Mouse (Mus musculus) intestine, postnatal 0 days (tissue): ENCODE results near the gene Nfatc4. TPM values are rescaled to one million over a fixed set of nuclear protein-coding genes. Genes with fewer than 3 reads are reported as not detected.

Experiments used
- ATAC-seq: fragments of 200-750 bp; cut with Nextera tagmentation; 2 replicates; pipeline ENCODE4 v1.8.0; 2017; ENCODE audit warnings: mild to moderate bottlenecking, moderate TSS enrichment, moderate library complexity
- H3K27ac ChIP-seq: fragments of 300-500 bp; sonication (generic); 2 replicates; pipeline ENCODE4 v1.5.1; 2014; ENCODE audit warnings: mild to moderate bottlenecking, low read depth, low read length, moderate library complexity
- H3K27me3 ChIP-seq: fragments of 300-500 bp; sonication (generic); replicated peaks from 2 replicates; pipeline ENCODE4 v1.6.1; 2014; ENCODE audit warnings: low read length, mixed read lengths; ENCODE audit not compliant: control insufficient read depth, insufficient read depth
- H3K36me3 ChIP-seq: fragments of 300-500 bp; sonication (generic); 2 replicates; pipeline ENCODE4 v1.6.1; 2014; ENCODE audit warnings: mild to moderate bottlenecking, moderate library complexity; ENCODE audit not compliant: control insufficient read depth, insufficient read depth
- H3K4me1 ChIP-seq: fragments of 300-500 bp; sonication (generic); replicated peaks from 2 replicates; pipeline ENCODE4 v1.6.1; 2014; ENCODE audit warnings: antibody characterized with exemption, low read length, mixed read lengths; ENCODE audit not compliant: control insufficient read depth, insufficient read depth
- H3K4me2 ChIP-seq: fragments of 300-500 bp; sonication (generic); replicated peaks from 2 replicates; pipeline ENCODE4 v1.6.1; 2014; ENCODE audit warnings: low read depth, mild to moderate bottlenecking, moderate library complexity
- H3K4me3 ChIP-seq: fragments of 300-500 bp; sonication (generic); 2 replicates; pipeline ENCODE4 v1.5.1; 2014; ENCODE audit warnings: low read depth, low read length
- H3K9ac ChIP-seq: fragments of 300-500 bp; sonication (generic); 2 replicates; pipeline ENCODE4 v1.6.1; 2014; ENCODE audit warnings: mild to moderate bottlenecking, low read depth, low read length
- H3K9me3 ChIP-seq: fragments of 300-500 bp; sonication (generic); 2 replicates; pipeline ENCODE4 v1.6.1; 2016; ENCODE audit warnings: mixed run types; ENCODE audit not compliant: control insufficient read depth
- CTCF ChIP-seq: sonication (generic); IDR thresholded peaks from 2 replicates; pipeline ENCODE4 v1.5.1; 2016; ENCODE audit warnings: low read depth, mild to moderate bottlenecking, control low read depth, antibody characterized with exemption, moderate library complexity
- WGBS: fragments of 180-500 bp; shearing (Covaris S2); extraction: QIAGEN DNeasy Blood & Tissue Kit; methylation state at CpG from one replicate; pipeline ENCODE4 v1.1.7; 2014; 5-methylcytosine and 5-hydroxymethylcytosine counted together
- polyA plus RNA-seq: library from polyadenylated mRNA; unstranded; fragments of >200 nt; fragmentation: Nextera tagmentation; extraction: Ambion mirVana; gene quantifications from 2 replicates; pipeline ENCODE4 v1.2.1, GENCODE M21; 2015

The Nfatc4 gene
- polyA plus RNA-seq, 1 experiment from 2014 or later, result 5.9 TPM

DNA sequence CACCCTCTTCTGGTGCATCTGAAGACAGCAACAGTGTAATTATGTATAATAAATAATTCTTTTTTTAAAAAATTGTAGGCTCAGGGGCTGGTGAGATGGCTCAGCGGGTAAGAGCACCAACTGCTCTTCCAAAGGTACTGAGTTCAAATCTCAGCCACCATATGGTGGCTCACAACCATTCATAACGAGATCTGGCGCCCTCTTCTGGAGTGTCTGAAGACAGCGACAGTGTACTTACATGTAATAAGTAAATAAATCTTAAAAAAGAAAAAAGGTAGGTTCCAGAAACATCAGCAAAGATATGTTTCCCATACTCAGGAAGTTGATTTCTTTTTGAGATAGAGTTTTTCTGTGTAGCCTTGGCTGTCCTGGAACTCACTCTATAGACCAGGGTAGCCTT lies 19.9 kb downstream of the Nfatc4 start:
- H3K4me1 ChIP-seq, result no peaks in the 10 kb centered on the region
- no peak for ATAC-seq
- H3K9me3 ChIP-seq, result no peaks in the 10 kb centered on the region
- no peaks in the 10 kb centered on the region for H3K36me3 ChIP-seq
- no peak overlapping the region for H3K27ac ChIP-seq
- H3K27me3 ChIP-seq, result no peaks in the 10 kb centered on the region
- H3K4me3 ChIP-seq, result no peak overlapping the region
- TF ChIP-seq CTCF, result peak; percentile 52
- WGBS, result 74% methylated on average over 4 of the region's 4 CpGs
- H3K9ac ChIP-seq, result no peak overlapping the region
- no peak overlapping the region for H3K4me2 ChIP-seq

DNA sequence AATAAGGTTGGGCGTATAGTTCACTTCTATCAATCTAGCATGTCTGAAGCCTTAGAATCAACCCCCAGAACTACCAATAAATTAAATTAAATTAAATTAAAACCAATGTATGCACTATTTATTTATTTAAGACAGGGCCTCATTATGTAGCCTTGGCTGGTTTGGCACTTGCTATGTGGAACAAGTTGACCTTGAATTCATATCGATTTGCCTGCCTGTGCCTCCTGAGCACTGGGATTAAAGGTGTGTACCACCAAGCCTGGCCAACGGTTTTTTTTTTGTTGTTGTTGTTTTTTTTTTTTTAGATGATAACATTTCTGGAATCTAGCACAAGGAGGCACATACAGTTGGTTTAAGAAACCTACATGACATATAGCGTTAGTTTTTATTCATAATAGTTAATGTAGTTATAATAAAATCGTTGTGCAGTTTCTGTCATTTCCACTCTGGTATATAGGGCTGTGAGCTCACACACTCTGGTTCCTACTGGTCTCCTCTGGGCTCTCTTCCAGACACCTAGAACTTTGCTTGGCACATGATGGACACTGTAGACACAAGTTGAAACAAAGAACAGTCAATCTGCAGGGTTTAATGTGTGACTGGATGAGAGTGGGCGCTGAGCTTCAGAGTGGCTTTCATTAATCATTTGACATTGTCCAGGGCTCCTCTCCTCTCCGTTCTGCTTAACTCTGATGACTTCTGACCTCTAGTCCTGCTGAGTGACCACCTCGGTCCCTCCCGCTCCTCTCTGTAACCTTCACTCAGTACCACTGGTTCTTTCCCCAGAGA lies 22.8 kb downstream of the Nfatc4 start:
- no peak for ATAC-seq
- no peak overlapping the region for H3K4me2 ChIP-seq
- no peak overlapping the region for H3K9ac ChIP-seq

DNA sequence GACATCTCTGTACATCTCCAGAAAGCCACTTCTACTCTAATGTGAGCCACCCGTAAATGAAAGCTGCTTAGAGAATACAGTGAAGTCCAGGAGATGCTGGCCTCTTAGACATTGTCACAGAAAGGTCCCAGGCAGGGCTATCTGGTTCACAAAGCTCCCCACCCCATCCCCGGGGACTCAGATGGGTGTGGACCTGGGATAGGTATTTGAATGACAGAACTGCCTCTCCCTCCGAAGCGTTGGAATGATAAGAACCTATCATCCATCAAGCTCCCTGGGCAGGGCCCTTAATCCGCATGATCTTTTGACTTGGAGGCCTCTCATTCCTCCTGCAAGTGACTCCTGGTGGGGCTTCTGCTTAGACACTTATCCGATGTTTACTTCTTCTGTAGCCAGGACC lies 27.9 kb downstream of the Nfatc4 start:
- Histone ChIP-seq H3K27me3 (no peaks in the 10 kb centered on the region), H3K4me3 (no peak overlapping the region), H3K4me2 (no peak overlapping the region), H3K4me1 (0 out of 2 replicates have a peak, but pooled peaks cover 8% of the 10 kb centered on the region), H3K27ac (no peak overlapping the region), H3K36me3 (no peaks in the 10 kb centered on the region), H3K9me3 (no peaks in the 10 kb centered on the region), H3K9ac (no peak overlapping the region)
- no peak for ATAC-seq
- no peak for TF ChIP-seq CTCF
- WGBS, result 38% methylated on average over 6 of the region's 6 CpGs

More for the DNA sequence above, 22.8 kb downstream of the Nfatc4 start:
- 63% methylated on average over 9 of the region's 9 CpGs for WGBS
- Histone ChIP-seq H3K9me3 (no peaks in the 10 kb centered on the region), H3K27me3 (no peaks in the 10 kb centered on the region), H3K4me3 (no peak overlapping the region), H3K36me3 (no peaks in the 10 kb centered on the region), H3K27ac (no peak overlapping the region), H3K4me1 (no peaks in the 10 kb centered on the region)
- TF ChIP-seq CTCF, result no peak

DNA sequence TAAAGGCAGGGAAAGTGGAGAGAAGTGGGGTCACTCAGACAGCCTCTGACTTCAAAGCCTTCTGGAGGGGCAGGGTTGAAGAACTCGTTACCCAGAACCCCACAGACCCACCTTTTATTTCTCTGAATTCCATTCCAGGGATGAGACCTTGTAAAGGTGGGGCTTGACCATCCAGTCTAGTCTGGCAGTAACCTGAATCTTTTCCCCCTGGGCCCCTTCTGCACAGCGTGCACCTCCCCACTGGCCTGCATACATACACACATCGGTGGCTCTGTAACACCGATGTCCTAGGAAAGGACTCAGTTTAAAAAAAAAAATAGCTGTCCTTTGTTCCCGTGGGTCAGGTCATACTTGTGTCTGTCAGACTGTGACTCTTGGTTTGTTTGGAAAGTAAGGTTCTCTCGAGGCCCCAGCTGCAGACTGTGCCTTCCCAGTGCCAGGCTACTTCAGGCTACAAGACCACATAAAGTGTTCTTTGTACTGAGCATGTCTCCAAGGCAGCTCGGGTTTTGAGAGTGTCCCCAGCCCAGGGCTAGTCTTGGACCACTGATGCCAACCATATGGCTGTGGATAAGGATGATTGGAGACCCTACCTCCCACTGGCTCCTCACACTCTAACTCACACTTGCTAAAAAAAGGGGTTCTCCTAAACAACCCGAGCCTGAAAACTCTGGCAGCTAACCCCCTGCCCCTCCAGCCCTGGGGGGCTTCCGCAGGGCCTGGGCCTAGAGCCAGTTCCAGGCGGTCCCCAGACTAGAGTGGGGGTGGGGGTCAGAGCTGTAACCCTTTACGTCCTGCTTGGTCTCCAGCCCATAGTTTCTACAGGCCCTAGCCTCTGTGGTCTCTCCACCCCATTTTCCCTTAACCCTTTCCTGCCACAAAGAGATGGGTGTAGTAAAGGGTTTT lies 30.0 kb downstream of the Nfatc4 start:
- WGBS, result 12% methylated on average over 11 of the region's 11 CpGs
- H3K4me3 ChIP-seq, result peak overlapping the region; percentile 57

DNA sequence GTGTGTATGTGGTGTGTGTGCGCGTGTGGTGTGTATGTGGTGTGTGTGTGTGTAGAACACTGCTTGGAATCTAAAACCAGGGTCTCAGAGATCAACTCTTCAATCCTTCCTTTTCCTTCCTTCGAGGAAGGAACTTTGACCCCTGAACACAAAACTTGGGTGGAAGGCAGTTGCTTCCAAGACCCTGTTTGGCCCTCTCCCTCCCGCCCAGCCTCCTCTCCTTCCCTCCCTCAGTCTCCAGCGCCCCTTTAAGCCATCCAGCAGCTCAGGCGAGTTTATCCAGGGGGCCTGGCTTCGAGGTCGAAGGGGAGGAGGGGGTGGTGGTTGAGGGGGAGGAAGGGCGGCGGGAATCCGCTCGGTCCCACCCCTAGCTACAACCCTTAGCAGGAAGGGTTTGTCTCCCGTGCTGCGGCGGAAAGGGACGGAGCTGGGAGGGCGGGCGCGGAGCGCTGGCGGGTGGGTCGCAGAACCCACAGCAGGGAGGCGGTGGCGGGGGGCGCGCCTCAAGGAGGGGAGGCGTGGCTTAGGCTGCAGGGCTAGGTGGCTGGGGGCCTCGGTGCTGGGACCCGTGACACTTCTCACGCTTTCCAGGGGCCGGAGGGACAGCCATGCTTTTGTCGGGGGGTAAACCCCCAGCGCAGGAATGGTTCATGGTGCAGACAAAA lies 30.8 kb downstream of the Nfatc4 start, which contains the start of gene Nynrin:
Nynrin (plus strand) TSS at position 390 of the 665 bp plus-strand sequence.
- 3% methylated on average over 30 of the region's 33 CpGs for WGBS
- peak within 1 kb of the TSS; percentile 79 for H3K27ac ChIP-seq
- H3K9me3 ChIP-seq, result no peaks in the 10 kb centered on the region
- no peaks in the 10 kb centered on the region for H3K27me3 ChIP-seq
- H3K4me1 ChIP-seq, result 0 out of 2 replicates have a peak, but pooled peaks cover 8% of the 10 kb centered on the region
- no peak for TF ChIP-seq CTCF
- peak within 1 kb of the TSS; percentile 57 for H3K4me3 ChIP-seq
- H3K9ac ChIP-seq, result peak within 1 kb of the TSS; percentile 55
- ATAC-seq, result peak; percentile 67
- no peaks in the 10 kb centered on the region for H3K36me3 ChIP-seq
- H3K4me2 ChIP-seq, result peak within 1 kb of the TSS; percentile 96

More for the DNA sequence above, 30.0 kb downstream of the Nfatc4 start:
- no peaks in the 10 kb centered on the region for H3K36me3 ChIP-seq
- ATAC-seq, result peak; percentile 25; the same call in 1 of the 2 replicates
- H3K4me1 ChIP-seq, result 0 out of 2 replicates have a peak, but pooled peaks cover 8% of the 10 kb centered on the region
- H3K9me3 ChIP-seq, result no peaks in the 10 kb centered on the region
- no peak for TF ChIP-seq CTCF
- peak overlapping the region; percentile 79 for H3K27ac ChIP-seq
- peak overlapping the region; percentile 96 for H3K4me2 ChIP-seq
- H3K9ac ChIP-seq, result 0 out of 2 replicates have a peak overlapping the region, but pooled peaks have one; percentile 55
- H3K27me3 ChIP-seq, result no peaks in the 10 kb centered on the region
